Mouse (Mus musculus): ENCODE measurements at regions not wholly inside any gene's neighbourhood (a gene's known extent, or its start where the extent isn't known, plus 50 kb on each side); places are given as distances from the start of the nearest gene placed in this dataset.

DNA sequence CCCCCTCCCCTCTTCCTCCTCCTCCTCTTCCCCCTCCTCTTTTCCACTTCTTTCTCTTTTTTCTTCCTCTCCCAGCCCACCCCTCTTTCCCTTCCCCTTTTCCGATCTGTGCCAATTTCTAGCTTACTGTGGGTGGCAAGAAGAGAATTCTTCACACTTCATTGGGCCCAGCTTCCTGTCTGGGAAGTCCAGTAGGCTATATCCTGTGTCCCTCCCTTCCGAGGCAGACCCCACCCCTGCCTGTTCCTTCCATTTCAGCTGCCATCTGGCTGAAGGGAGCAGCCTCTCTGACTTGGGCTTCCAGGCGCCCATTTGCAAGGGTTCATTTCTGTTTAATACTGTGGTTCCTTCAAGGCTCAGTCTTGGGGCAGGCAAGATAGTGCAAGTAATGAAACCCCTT lies 86.2 kb upstream of the Mrps10 start:
- WGBS: 58% methylated on average over 3 of the region's 3 CpGs
- Histone ChIP-seq H3K27me3 (ENCODE audit: control insufficient read depth, insufficient read depth, low read length) (no peaks in the 10 kb centered on the region), H3K27ac (ENCODE audit: low read depth) (no peak overlapping the region), H3K4me3 (ENCODE audit: low read depth, low read length) (no peak overlapping the region), H3K4me2 (ENCODE audit: low read depth, low read length) (no peak overlapping the region), H3K4me1 (ENCODE audit: control insufficient read depth, insufficient read depth) (no peaks in the 10 kb centered on the region), H3K9ac (replicated peaks; ENCODE audit: low read depth, low read length) (no peak overlapping the region), H3K9me3 (replicated peaks; ENCODE audit: control insufficient read depth, low read length) (no peaks in the 10 kb centered on the region), H3K36me3 (replicated peaks; ENCODE audit: control insufficient read depth, insufficient read depth, low read length) (peaks cover 10% of the 10 kb centered on the region)
- no peak for ATAC-seq (ENCODE audit: insufficient read depth, low read depth)
- DNase-seq (ENCODE audit: low spot score): no peak
- TF ChIP-seq EP300 (IDR thresholded peaks at IDR 0.05; ENCODE audit: low read depth) (no peak), CTCF (IDR thresholded peaks at IDR 0.05; ENCODE audit: low read depth) (no peak)

DNA sequence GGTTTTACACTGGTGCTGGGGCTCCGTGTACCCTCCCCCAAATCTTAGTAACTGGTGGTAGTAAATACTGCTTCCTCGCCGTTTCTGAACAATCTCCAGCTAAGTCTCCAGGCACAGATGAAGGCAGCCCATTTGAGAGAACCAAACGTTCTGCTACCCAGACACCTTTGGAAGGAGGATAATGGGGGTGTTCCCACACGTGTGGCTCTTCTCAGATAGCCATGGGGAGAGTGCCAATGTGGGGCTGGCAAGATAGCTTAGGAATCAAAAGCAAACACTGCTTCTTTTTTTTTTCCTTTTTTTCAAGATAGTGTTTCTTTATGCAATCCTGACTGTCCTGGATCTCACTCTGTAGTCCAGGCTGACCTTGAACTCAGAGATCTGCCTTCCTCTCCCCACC lies 90.8 kb upstream of the Mrps10 start:
- ATAC-seq (ENCODE audit: insufficient read depth, low read depth) (no peak), DNase-seq (ENCODE audit: low spot score) (no peak)
- 83% methylated on average over 5 of the region's 5 CpGs for WGBS
- no peaks in the 10 kb centered on the region for H3K27me3 ChIP-seq (ENCODE audit: control insufficient read depth, insufficient read depth, low read length)
- no peak overlapping the region for H3K4me3 ChIP-seq (ENCODE audit: low read depth, low read length)
- no peaks in the 10 kb centered on the region for H3K36me3 ChIP-seq (replicated peaks; ENCODE audit: control insufficient read depth, insufficient read depth, low read length)
- no peaks in the 10 kb centered on the region for H3K4me1 ChIP-seq (ENCODE audit: control insufficient read depth, insufficient read depth)
- no peak overlapping the region for H3K9ac ChIP-seq (replicated peaks; ENCODE audit: low read depth, low read length)
- TF ChIP-seq EP300 (IDR thresholded peaks at IDR 0.05; ENCODE audit: low read depth): no peak
- TF ChIP-seq CTCF (IDR thresholded peaks at IDR 0.05; ENCODE audit: low read depth): no peak
- H3K27ac ChIP-seq (ENCODE audit: low read depth): no peak overlapping the region
- no peak overlapping the region for H3K4me2 ChIP-seq (ENCODE audit: low read depth, low read length)
- no peaks in the 10 kb centered on the region for H3K9me3 ChIP-seq (replicated peaks; ENCODE audit: control insufficient read depth, low read length)

DNA sequence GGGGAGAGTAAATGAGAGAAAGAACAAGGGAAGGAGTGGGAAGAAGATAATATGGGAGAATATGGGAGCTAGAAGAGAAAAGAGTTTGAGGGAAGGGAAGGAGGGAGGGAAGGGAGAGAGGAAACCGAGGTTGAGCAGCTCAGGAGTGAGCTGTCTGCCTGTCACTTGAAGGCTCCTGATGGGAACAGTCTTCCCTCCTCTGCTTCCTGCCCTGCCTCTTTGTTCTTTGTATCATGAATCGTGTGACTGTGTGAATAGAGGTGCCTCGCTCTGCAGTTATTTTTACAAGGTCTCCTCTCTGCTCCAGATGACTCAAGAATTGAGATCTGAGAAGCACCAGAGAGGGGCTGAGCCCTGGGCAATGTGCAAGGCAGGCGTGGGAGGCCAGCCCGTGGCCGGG lies 92.0 kb upstream of the Mrps10 start:
- H3K27ac ChIP-seq (ENCODE audit: low read depth): no peak overlapping the region
- ATAC-seq (ENCODE audit: insufficient read depth, low read depth): no peak
- no peaks in the 10 kb centered on the region for H3K9me3 ChIP-seq (replicated peaks; ENCODE audit: control insufficient read depth, low read length)
- no peak overlapping the region for H3K4me2 ChIP-seq (ENCODE audit: low read depth, low read length)
- H3K9ac ChIP-seq (replicated peaks; ENCODE audit: low read depth, low read length): no peak overlapping the region
- TF ChIP-seq EP300 (IDR thresholded peaks at IDR 0.05; ENCODE audit: low read depth): no peak
- no peak for TF ChIP-seq CTCF (IDR thresholded peaks at IDR 0.05; ENCODE audit: low read depth)
- H3K27me3 ChIP-seq (ENCODE audit: control insufficient read depth, insufficient read depth, low read length): no peaks in the 10 kb centered on the region
- no peak overlapping the region for H3K4me3 ChIP-seq (ENCODE audit: low read depth, low read length)
- H3K36me3 ChIP-seq (replicated peaks; ENCODE audit: control insufficient read depth, insufficient read depth, low read length): no peaks in the 10 kb centered on the region
- WGBS: 52% methylated on average over 6 of the region's 6 CpGs
- no peak for DNase-seq (ENCODE audit: low spot score)
- H3K4me1 ChIP-seq (ENCODE audit: control insufficient read depth, insufficient read depth): no peaks in the 10 kb centered on the region

DNA sequence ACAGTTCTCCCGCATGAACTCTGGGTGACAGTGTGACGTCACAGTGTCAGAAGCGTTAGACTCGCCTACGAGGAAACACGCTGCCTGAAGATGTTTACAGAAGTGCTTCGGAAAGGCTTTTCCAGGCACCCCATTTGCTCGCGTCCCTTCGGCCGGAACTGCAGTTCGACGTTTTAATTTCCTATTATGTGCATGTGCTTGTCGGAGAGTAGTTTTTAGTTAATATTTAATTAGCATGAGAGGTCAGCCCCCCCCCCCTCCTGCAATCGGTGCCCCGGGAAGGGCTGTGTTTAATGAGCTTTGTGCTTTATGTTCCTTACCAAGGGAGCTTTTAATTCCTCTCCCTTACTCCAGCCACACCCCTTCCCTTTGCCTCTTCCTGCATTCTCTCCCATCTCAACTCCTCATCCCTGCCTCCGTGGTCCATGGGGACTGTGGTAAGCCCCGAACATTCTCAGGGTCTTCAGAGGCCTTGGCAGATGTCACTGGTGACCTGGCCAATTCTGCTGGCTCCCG lies 92.8 kb upstream of the Mrps10 start:
- Histone ChIP-seq H3K27ac (ENCODE audit: low read depth) (no peak overlapping the region), H3K4me2 (ENCODE audit: low read depth, low read length) (no peak overlapping the region)

DNA sequence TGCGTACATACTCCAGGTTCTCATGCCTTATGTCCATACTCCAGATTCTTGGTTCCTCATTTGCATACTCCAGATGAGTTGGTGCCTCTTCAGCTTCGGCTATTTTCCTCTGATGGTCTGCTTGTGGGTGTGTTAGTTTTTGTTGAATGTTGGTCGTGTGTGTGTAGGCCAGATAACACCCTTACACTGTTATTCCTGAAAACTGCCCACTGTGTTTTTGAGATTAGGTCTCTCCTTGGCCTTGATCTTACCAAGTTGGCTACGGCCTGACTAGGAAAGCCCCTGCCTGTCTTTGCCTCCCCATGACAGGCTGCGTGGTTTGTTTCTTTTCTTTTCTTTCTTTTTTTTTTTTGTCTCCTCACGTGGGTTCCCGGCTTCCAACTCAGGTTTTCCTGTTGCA lies 95.4 kb upstream of the Mrps10 start:
- DNase-seq (ENCODE audit: low spot score) (no peak), ATAC-seq (ENCODE audit: insufficient read depth, low read depth) (no peak)
- Histone ChIP-seq H3K9me3 (replicated peaks; ENCODE audit: control insufficient read depth, low read length) (no peaks in the 10 kb centered on the region), H3K4me2 (ENCODE audit: low read depth, low read length) (no peak overlapping the region), H3K27ac (ENCODE audit: low read depth) (no peak overlapping the region), H3K4me3 (ENCODE audit: low read depth, low read length) (no peak overlapping the region), H3K36me3 (replicated peaks; ENCODE audit: control insufficient read depth, insufficient read depth, low read length) (0 out of 2 replicates have a peak, but pooled peaks cover 4% of the 10 kb centered on the region), H3K27me3 (ENCODE audit: control insufficient read depth, insufficient read depth, low read length) (no peaks in the 10 kb centered on the region), H3K9ac (replicated peaks; ENCODE audit: low read depth, low read length) (no peak overlapping the region), H3K4me1 (ENCODE audit: control insufficient read depth, insufficient read depth) (no peaks in the 10 kb centered on the region)
- 83% methylated on average over 7 of the region's 7 CpGs for WGBS
- no peak for TF ChIP-seq CTCF (IDR thresholded peaks at IDR 0.05; ENCODE audit: low read depth)
- no peak for TF ChIP-seq EP300 (IDR thresholded peaks at IDR 0.05; ENCODE audit: low read depth)

More for the DNA sequence above, 92.8 kb upstream of the Mrps10 start:
- H3K27me3 ChIP-seq (ENCODE audit: control insufficient read depth, insufficient read depth, low read length): no peaks in the 10 kb centered on the region
- no peak for TF ChIP-seq EP300 (IDR thresholded peaks at IDR 0.05; ENCODE audit: low read depth)
- TF ChIP-seq CTCF (IDR thresholded peaks at IDR 0.05; ENCODE audit: low read depth): no peak
- no peak for ATAC-seq (ENCODE audit: insufficient read depth, low read depth)
- no peaks in the 10 kb centered on the region for H3K4me1 ChIP-seq (ENCODE audit: control insufficient read depth, insufficient read depth)
- 84% methylated on average over 19 of the region's 19 CpGs for WGBS
- H3K9ac ChIP-seq (replicated peaks; ENCODE audit: low read depth, low read length): no peak overlapping the region
- no peak for DNase-seq (ENCODE audit: low spot score)
- H3K36me3 ChIP-seq (replicated peaks; ENCODE audit: control insufficient read depth, insufficient read depth, low read length): no peaks in the 10 kb centered on the region
- no peak overlapping the region for H3K4me3 ChIP-seq (ENCODE audit: low read depth, low read length)
- H3K9me3 ChIP-seq (replicated peaks; ENCODE audit: control insufficient read depth, low read length): no peaks in the 10 kb centered on the region

DNA sequence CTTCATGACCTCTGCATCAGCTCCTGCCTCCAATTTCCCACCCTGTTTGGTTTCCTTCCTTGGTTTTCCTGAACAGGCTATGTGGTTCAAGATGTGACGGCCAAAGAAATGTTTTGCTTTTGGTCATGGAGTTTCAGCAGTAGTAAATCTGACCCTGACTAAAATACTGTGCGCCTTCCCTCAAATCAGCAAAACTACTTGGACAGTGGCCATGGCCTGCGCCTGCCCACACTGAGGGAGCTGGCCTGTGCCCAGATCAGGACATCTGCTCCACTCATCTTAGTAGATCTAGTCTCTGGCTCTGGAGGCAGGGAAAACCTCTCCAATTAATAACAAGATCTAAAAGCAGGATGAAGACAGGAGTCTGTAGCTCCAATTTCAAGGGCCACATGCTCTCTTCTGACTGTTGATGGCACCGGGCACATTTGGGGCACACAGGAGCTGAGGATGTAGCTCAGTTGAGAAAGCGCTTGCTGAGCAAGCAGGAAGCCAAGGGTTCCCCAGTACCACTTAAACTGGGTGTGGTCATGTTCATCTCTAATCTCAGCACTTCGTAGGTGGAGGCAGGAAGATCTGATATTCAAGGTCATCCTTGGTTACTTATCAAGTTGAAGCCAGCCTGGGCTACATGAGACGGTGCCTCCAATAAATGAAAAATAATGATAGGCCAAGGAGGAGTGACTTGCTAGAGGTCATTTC lies 96.6 kb upstream of the Mrps10 start:
- H3K9ac ChIP-seq (replicated peaks; ENCODE audit: low read depth, low read length): no peak overlapping the region
- 72% methylated on average over 7 of the region's 7 CpGs for WGBS
- no peak overlapping the region for H3K27ac ChIP-seq (ENCODE audit: low read depth)
- no peak for ATAC-seq (ENCODE audit: insufficient read depth, low read depth)
- H3K4me2 ChIP-seq (ENCODE audit: low read depth, low read length): no peak overlapping the region
- TF ChIP-seq EP300 (IDR thresholded peaks at IDR 0.05; ENCODE audit: low read depth) (no peak), CTCF (IDR thresholded peaks at IDR 0.05; ENCODE audit: low read depth) (no peak)
- no peaks in the 10 kb centered on the region for H3K9me3 ChIP-seq (replicated peaks; ENCODE audit: control insufficient read depth, low read length)
- 0 out of 2 replicates have a peak, but pooled peaks cover 10% of the 10 kb centered on the region for H3K36me3 ChIP-seq (replicated peaks; ENCODE audit: control insufficient read depth, insufficient read depth, low read length)
- DNase-seq (ENCODE audit: low spot score): no peak
- no peaks in the 10 kb centered on the region for H3K27me3 ChIP-seq (ENCODE audit: control insufficient read depth, insufficient read depth, low read length)
- no peaks in the 10 kb centered on the region for H3K4me1 ChIP-seq (ENCODE audit: control insufficient read depth, insufficient read depth)
- no peak overlapping the region for H3K4me3 ChIP-seq (ENCODE audit: low read depth, low read length)
